Mouse (Mus musculus) heart, adult 18-20 months (tissue): ENCODE measurements around the gene Lmx1b. TPM values are rescaled to one million over a fixed set of nuclear protein-coding genes. Genes with fewer than 3 reads are reported as not detected.

ENCODE experiments used
- DNase-seq, 2 experiments: peaks; one replicate each; pipeline ENCODE4 v3.0.0; 2021 to 2022; ENCODE audit warnings: mixed read lengths in 1 of 2
- total RNA-seq, 2 experiments: library from RNA; stranded (reverse); gene quantifications; 2 replicates each; pipeline ENCODE4 v1.2.3; 2021

The Lmx1b gene
- total RNA-seq, 2 experiments from 2014 or later = 0.05 TPM; not detected in 1

- DNase-seq = peak in 1 of 2 experiments; percentile 72
These were observed 97.4 kb downstream of the Lmx1b start for GRCm38 (mm10) chr2:33542696-33543428.

- no peak for DNase-seq
These were observed 114.8 kb downstream of the Lmx1b start for GRCm38 (mm10) chr2:33525274-33526055.

- DNase-seq = no peak
These were observed 124.5 kb downstream of the Lmx1b start for GRCm38 (mm10) chr2:33515856-33516255.

- no peak for DNase-seq
These were observed 124.9 kb downstream of the Lmx1b start for GRCm38 (mm10) chr2:33515431-33515830.

Other genes starting within 250 kb of the Lmx1b start
- gene Zbtb34, start 209.2 kb downstream of the Lmx1b start, total RNA-seq = 1 to 10 TPM; 4.7 to 8.0 TPM
- 10 to 100 TPM; 16.2 to 16.6 TPM for gene Zbtb43, start 172.0 kb downstream of the Lmx1b start, total RNA-seq
- gene Mvb12b, start 247.4 kb upstream of the Lmx1b start, total RNA-seq = 10 to 100 TPM; 18.7 to 22.5 TPM